Mouse (Mus musculus): Measurements from ENCODE around the gene Nceh1.
A peak's percentile ranks its signal among the peaks of the same experiment; 100 is the strongest.
"Not testable (repeated sequence)": the region's sequence is repeated elsewhere in the genome, so short reads cannot be mapped to it uniquely, and the experiment has no call there.

Gene Nceh1

GRCm38 (mm10) chr3:27283071-27283713 lies 100.4 kb downstream of the Nceh1 start:
- DNase-seq (ENCODE audit: low read depth in 2 of 2, low spot score in 2 of 2) = no peak

DNA sequence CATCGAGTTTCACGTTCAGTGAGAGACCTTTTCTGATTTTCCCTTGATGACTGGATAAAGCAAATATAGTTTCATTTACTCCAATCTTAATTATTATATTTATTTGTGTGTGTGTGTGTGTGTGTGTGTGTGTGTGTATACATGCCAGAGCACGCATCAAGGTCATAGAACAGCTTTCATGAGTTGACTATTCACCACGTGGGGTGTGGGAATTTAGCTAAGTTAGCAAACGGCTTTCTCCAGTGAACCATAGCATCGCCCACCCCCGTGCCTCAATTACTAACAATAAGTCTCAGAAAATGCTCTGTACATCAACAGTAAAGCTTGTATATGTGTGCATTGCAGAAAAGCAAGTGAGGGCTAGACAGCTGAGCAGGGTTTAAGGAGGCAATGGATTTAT lies 101.0 kb downstream of the Nceh1 start:
- DNase-seq (ENCODE audit: low read depth in 2 of 2, low spot score in 2 of 2) = no peak

- DNase-seq (ENCODE audit: low read depth in 2 of 2, low spot score in 2 of 2) = peak in 1 of 2 experiments; percentile 8
Measured at GRCm38 (mm10) chr3:27284227-27284626, 101.5 kb downstream of the Nceh1 start.

- no peak for DNase-seq (ENCODE audit: low read depth in 2 of 2, low spot score in 2 of 2)
Measured at GRCm38 (mm10) chr3:27285072-27285471, 102.3 kb downstream of the Nceh1 start.

DNA sequence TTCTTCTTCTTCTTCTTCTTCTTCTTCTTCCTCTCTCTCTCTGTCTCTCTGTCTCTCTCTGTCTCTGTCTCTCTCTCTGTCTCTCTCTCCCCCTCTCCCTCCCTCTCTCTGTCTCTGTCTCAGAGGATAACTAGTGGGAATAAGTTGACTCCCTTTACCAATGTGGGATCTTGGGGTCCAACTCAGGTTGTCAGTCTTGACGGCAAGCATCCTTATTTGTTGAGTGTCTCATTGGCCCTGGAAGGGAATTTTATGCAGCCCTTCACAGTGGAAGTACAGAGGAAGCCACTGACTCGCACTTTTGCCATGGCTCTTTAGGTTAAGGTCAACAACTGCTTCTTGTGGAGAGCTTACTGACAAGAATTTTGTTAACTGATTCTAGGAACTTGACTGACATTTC lies 105.5 kb downstream of the Nceh1 start:
- DNase-seq (ENCODE audit: low read depth in 2 of 2, low spot score in 2 of 2) = no peak

DNA sequence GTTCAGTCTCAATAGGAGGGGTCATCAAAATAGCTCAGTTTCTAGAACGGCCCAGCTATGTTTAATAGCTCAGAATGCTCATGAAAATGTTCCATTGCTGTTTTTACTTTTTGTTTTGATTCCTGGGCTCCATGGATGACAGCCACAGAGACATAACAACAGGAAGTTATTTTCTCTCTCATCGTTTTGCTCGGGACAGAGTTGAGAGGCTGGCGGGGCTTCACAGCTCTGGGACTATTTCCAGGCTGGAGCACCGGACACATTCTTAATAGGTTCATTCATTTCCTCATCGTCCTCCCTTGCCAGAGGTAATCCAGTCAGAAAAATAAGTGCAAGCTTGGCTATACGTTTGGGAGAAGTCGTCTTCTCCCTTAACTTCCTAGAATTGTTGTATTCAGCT lies 106.1 kb downstream of the Nceh1 start:
- no peak for DNase-seq (ENCODE audit: low read depth in 2 of 2, low spot score in 2 of 2)

DNA sequence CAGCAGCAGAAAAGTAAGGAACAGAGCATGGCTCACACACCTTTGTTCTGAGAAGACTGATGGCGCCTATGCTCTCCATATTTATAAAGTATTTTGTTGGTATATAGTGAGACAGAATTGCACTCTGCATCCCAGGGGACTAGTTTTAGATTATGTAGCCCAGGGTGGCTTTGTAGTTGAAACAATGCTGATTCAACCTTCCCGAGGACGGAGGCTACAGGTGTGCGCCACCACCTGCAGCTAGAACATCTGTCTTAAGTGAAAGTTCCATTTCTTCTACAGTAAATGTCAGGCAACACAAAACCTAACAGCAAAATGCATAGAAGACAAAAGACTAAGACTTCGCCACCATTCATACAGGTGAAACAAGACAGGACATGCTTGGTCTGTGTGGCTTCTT lies 107.5 kb downstream of the Nceh1 start:
- no peak for DNase-seq (ENCODE audit: low read depth in 2 of 2, low spot score in 2 of 2)

DNA sequence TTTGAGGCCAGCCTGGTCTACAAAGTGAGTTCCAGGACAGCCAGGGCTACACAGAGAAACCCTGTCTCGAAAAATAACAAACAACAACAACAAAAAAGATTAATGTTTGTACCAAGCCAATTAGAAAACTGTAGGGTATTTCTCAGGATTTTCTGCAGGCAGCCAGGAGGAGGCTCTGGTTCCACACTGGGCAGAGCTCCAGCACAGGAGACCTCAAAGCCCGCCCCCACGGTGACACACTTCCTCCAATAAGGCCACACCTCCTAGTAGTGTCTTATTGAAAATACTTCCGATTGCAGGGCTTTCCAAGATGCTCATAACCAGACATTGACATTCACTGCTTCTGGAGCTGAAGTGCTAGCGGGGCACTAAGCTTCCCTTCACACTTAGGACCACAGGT lies 108.2 kb downstream of the Nceh1 start:
- not testable (repeated sequence) for DNase-seq (ENCODE audit: low read depth in 2 of 2, low spot score in 2 of 2)

DNA sequence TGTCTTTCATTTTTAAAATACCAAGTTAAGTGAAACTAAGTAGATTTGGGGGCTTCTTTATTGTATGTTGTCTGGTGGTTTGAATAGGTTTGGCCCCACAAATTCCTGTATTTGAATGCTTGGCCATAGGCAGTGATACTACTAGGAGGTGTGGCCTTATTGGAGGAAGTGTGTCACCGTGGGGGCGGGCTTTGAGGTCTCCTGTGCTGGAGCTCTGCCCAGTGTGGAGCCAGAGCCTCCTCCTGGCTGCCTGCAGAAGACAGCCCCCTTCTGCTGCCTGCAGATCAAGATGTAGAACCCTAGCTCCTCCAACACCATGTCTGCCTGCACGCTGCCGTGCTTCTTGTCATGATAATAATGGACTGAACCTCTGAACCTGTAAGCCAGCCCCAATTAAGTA lies 108.6 kb downstream of the Nceh1 start:
- not testable (repeated sequence) for DNase-seq (ENCODE audit: low read depth in 2 of 2, low spot score in 2 of 2)

GRCm38 (mm10) chr3:27293645-27294385 lies 111.0 kb downstream of the Nceh1 start:
- DNase-seq (ENCODE audit: low read depth in 2 of 2, low spot score in 2 of 2) = no peak

DNA sequence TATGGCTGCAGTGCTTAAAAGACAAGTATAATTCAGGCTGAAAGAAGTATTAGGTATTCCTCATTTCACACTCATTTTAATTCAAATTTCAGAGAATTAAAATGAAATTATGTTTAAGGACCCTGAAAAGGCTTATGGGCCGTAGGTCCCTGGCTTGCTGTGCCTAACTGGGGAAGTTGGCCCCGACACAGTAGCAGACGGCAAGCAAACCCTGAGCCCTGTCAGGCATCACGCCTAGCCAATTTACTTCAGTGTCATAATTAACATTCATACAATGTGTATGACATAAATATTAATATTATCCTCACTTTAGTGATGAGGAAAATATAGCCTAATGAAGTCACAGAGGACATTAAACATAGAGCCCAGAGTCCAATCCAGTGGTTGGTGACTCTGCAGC lies 117.7 kb downstream of the Nceh1 start:
- no peak for DNase-seq (ENCODE audit: low read depth in 2 of 2, low spot score in 2 of 2)

- DNase-seq (ENCODE audit: low read depth in 2 of 2, low spot score in 2 of 2) = no peak
Measured at GRCm38 (mm10) chr3:27302339-27303022, 119.7 kb downstream of the Nceh1 start.

DNA sequence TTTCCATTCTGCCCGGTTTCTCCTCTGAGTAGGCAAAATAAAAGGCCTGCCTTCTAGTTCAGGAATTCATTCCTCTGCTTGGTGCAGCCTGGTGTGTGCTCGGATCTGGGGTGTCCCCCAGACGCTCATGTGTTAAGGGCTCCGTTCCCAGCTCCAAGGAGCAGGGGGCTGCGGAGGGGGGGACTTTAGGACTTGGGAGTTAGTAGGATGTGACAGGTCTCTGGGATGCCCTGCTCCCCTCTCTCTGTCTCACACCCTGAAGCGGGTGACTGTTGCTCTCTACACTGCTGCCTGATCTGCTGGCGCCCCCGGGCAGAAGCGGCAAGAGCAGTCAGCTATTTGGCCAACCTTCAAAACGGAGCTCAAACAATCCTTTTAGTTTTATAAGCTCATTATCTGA lies 124.0 kb downstream of the Nceh1 start:
- DNase-seq (ENCODE audit: low read depth in 2 of 2, low spot score in 2 of 2) = no peak

GRCm38 (mm10) chr3:27310973-27311372 lies 128.2 kb downstream of the Nceh1 start:
- DNase-seq (ENCODE audit: low read depth in 2 of 2, low spot score in 2 of 2) = no peak

GRCm38 (mm10) chr3:27311475-27311874 lies 128.7 kb downstream of the Nceh1 start:
- no peak for DNase-seq (ENCODE audit: low read depth in 2 of 2, low spot score in 2 of 2)

DNA sequence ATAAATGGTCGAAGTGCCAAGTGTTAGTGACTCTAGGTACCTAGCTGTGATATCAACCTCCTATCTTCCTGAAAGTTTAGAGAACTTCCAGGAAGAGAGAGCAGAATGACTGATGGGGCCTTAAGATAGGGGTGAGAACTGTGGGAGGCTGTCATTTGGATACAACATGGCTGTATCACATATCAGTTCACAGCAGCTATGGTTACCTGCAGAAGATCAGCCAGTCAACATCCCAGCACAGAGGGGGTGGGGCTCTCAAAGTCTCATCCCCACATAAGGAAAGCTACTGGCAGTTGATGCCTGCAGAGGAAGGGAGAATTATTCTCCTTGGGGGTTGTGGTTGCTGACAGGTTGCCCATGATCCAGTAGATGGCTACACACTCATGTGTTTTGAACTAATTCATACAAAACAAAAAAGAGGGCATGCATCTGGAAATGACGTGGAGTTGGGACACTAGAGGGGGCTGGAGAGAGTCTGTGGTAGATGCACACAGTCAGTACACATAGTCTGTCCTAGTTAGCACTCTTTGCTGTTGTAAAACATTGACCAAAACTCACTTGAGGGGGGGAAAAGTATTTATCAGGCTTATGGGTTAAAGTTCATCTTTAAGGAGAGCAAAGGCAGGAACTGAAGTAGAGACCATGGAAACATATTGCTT lies 131.9 kb downstream of the Nceh1 start:
- DNase-seq (ENCODE audit: low read depth in 2 of 2, low spot score in 2 of 2) = no peak

- DNase-seq (ENCODE audit: low read depth in 2 of 2, low spot score in 2 of 2) = peak; percentile 43 to 50
Measured at GRCm38 (mm10) chr3:27316559-27317287, 134.0 kb downstream of the Nceh1 start, which contains the start of gene Tnfsf10. Tnfsf10 (plus strand) TSS chr3:27317028.

DNA sequence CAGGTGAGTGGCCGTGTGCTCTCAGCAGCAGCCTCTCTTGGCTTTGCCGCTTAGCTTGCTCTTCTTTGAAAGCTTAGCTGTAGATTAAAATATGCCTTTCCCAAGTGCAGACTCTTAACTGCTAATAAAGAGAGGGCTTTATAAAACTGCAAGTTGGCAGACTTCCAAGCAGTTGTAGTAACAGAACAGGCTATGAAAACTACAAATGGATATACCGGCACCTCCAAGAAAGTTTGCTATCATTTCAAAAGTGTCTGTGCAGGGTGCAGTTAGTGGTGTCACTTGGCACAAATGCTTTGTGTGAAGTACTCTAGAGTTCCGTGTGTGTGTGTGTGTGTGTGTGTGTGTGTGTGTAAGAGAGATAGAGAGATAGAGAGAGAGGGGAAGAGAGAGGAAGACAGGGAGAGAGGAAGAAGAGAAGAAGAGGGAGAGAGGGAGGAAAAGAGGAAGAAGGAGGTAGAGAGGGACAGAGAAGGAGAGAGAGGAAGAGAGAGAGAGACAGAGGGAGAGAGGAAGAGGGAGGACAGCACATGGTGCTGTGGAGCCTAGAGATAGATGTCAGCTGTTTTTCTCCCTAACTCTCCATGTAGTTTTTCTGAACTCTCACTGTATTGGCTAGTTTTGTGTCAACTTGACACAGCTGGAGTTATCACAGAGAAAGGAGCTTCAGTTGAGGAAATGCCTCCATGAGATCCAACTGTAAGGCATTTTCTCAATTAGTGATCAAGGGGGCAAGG lies 134.7 kb downstream of the Nceh1 start:
- no peak for DNase-seq (ENCODE audit: low read depth in 2 of 2, low spot score in 2 of 2)

DNA sequence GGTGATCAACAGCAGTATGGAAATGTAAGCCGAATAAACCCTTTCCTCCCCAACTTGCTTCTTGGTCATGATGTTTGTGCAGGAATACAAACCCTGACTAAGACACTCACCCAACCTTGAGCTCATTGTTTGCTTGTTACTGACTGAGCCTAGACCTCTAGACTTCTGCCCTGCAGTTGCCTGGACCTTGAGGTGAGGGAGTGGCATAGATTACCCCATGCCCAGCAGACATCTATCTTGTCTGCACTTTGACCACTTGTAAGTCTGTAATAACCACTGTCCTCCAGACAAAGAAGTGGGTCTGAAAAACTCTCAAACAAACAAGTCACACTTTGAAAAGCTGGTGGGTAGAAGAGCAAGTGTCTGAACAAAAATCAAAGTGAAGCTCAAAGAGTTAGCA lies 136.9 kb downstream of the Nceh1 start:
- DNase-seq (ENCODE audit: low read depth in 2 of 2, low spot score in 2 of 2) = no peak

All from CD8-positive naive resting alpha-beta T cell, adult 2 months (primary cell).